Mouse (Mus musculus) G1E (cell line): ENCODE measurements around the gene Dach2. TPM values are rescaled to one million over a fixed set of nuclear protein-coding genes. Genes with fewer than 3 reads are reported as not detected.

Experiments used
- ATAC-seq: 2 replicates; pipeline ENCODE4 v1.8.0; 2016; ENCODE audit warnings: mild to moderate bottlenecking; ENCODE audit not compliant: insufficient number of reproducible peaks, poor library complexity, low FRiP score, severe bottlenecking; ENCODE audit errors: extremely low read depth
- DNase-seq: peaks from one replicate; pipeline ENCODE4 v3.0.0; 2012; ENCODE audit warnings: low spot score
- H3K27me3 ChIP-seq: 2 replicates; pipeline ENCODE4 v1.6.1; 2012; ENCODE audit warnings: mild to moderate bottlenecking, low read length, inconsistent platforms; ENCODE audit not compliant: insufficient read depth
- H3K36me3 ChIP-seq: replicated peaks from 2 replicates; pipeline ENCODE3; 2012; ENCODE audit warnings: mild to moderate bottlenecking, inconsistent platforms
- H3K4me1 ChIP-seq: 2 replicates; pipeline ENCODE4 v1.6.1; 2012; ENCODE audit warnings: low read depth, low read length, inconsistent platforms, mixed read lengths; ENCODE audit not compliant: insufficient read depth
- H3K4me3 ChIP-seq: 2 replicates; pipeline ENCODE4 v1.5.1; 2012; ENCODE audit warnings: low read depth, mild to moderate bottlenecking, inconsistent platforms, low read length, moderate library complexity, mixed read lengths
- H3K9me3 ChIP-seq: replicated peaks from 2 replicates; pipeline ENCODE4 v1.6.1; 2012; ENCODE audit warnings: inconsistent platforms
- CTCF ChIP-seq: IDR thresholded peaks from 2 replicates; pipeline ENCODE4 v1.5.1; 2012; ENCODE audit warnings: low read depth, low read length, inconsistent platforms, mixed read lengths
- GATA1 ChIP-seq: IDR thresholded peaks from 2 replicates; pipeline ENCODE4 v1.6.1; 2012; ENCODE audit warnings: borderline replicate concordance, low read length, inconsistent platforms, mixed read lengths
- GATA2 ChIP-seq: IDR thresholded peaks from 2 replicates; pipeline ENCODE4 v1.6.1; 2012; ENCODE audit warnings: low read depth, low read length, inconsistent platforms, borderline replicate concordance
- POLR2AphosphoS5 ChIP-seq: IDR thresholded peaks from 2 replicates; pipeline ENCODE4 v1.6.1; 2012; ENCODE audit warnings: low read depth, low read length, inconsistent platforms; ENCODE audit not compliant: insufficient replicate concordance
- polyA plus RNA-seq: library from polyadenylated mRNA; stranded (reverse); fragments of >175 nt; gene quantifications from 2 replicates; pipeline ENCODE4 v1.2.3, GENCODE M21; 2012
- total RNA-seq, 2 experiments: library from RNA; stranded (forward) in 1 of 2; stranded (reverse) in 1 of 2; fragments of 200-1000 nt in 1 of 2; fragments of >200 nt in 1 of 2; fragmentation: Nextera tagmentation in 1 of 2; gene quantifications; 2 replicates each; pipeline ENCODE4 v1.2.3; 2014 to 2017

Dach2 gene
- total and polyA plus RNA-seq, 3 experiments: 0.11 to 0.38 TPM; not detected in 1

GRCm38 (mm10) chrX:113867835-113868495, 570.7 kb downstream of the Dach2 start:
- H3K4me1 ChIP-seq: no peaks in the 10 kb centered on the region
- H3K27me3 ChIP-seq: no peaks in the 10 kb centered on the region
- no peak overlapping the region for H3K4me3 ChIP-seq
- no peak for TF ChIP-seq CTCF
- no peak for TF ChIP-seq GATA1
- TF ChIP-seq GATA2: no peak
- no peak for TF ChIP-seq POLR2AphosphoS5
- no peaks in the 10 kb centered on the region for H3K9me3 ChIP-seq
- no peaks in the 10 kb centered on the region for H3K36me3 ChIP-seq
- ATAC-seq (no peak), DNase-seq (no peak)

Other genes with a start within 250 kb of the Dach2 start
- 36.5 and 37.1 TPM in 2 replicates for gene Chm, start 112.0 kb upstream of the Dach2 start, total RNA-seq (2014; fragmentation: Nextera tagmentation)
- 29.7 and 37.2 TPM in 2 replicates for gene Chm, start 112.0 kb upstream of the Dach2 start, total RNA-seq (2017)
- gene Chm, start 112.0 kb upstream of the Dach2 start, polyA plus RNA-seq: 0.97 and 0.99 TPM in 2 replicates